In genomic region chr19:52661009-52661408, GRCm38 (mm10) we compare ENCODE assay signal across 28 mouse cellular contexts.
DNase-seq lines count a peak whose midpoint lies in the region; ATAC-seq and TF ChIP-seq lines count a peak whose summit lies in the region.
"Had no signal": no experiment of that assay in that cellular context is flagged by ENCODE, and none has a peak within 500 bp of the region (broad histone marks: within the 10 kb centered on the region; RNA-seq: fewer than 3 reads in every experiment).

No protein-coding gene starts in this region.

- H3K36me3 ChIP-seq in embryonic facial prominence, embryonic 11.5 days (replicated peaks; ENCODE audit: control insufficient read depth, insufficient read depth, low read depth, low read length) = no peaks in the 10 kb centered on the region
- H3K36me3 ChIP-seq in embryonic facial prominence, embryonic 10.5 days (replicated peaks) = no peaks in the 10 kb centered on the region
- H3K36me3 ChIP-seq in hindbrain, embryonic 16.5 days (ENCODE audit: control insufficient read depth, insufficient read depth, low read length) = no peaks in the 10 kb centered on the region
- no peaks in the 10 kb centered on the region for H3K36me3 ChIP-seq in hindbrain, embryonic 11.5 days (ENCODE audit: control insufficient read depth, insufficient read depth, low read length)
- no peaks in the 10 kb centered on the region for H3K36me3 ChIP-seq in midbrain, postnatal 0 days (ENCODE audit: insufficient read depth, low read length)
- no peaks in the 10 kb centered on the region for H3K36me3 ChIP-seq in midbrain, embryonic 15.5 days (replicated peaks)
- H3K36me3 ChIP-seq: embryonic facial prominence, embryonic 12.5 days; heart, embryonic 10.5 days; heart, embryonic 15.5 days; hindbrain, embryonic 15.5 days; limb, embryonic 13.5 days; lung, embryonic 15.5 days had no signal

- no peaks in the 10 kb centered on the region for H3K4me1 ChIP-seq in embryonic facial prominence, embryonic 11.5 days (ENCODE audit: control insufficient read depth, insufficient read depth, low read length)
- H3K4me1 ChIP-seq in embryonic facial prominence, embryonic 10.5 days = no peaks in the 10 kb centered on the region
- no peaks in the 10 kb centered on the region for H3K4me1 ChIP-seq in hindbrain, embryonic 16.5 days (ENCODE audit: control insufficient read depth, insufficient read depth, low read depth, low read length)
- H3K4me1 ChIP-seq in hindbrain, embryonic 11.5 days (replicated peaks; ENCODE audit: control insufficient read depth, insufficient read depth, low read length) = no peaks in the 10 kb centered on the region
- H3K4me1 ChIP-seq in midbrain, postnatal 0 days (ENCODE audit: insufficient read depth, low read length) = no peaks in the 10 kb centered on the region
- H3K4me1 ChIP-seq in midbrain, embryonic 15.5 days = no peaks in the 10 kb centered on the region
- H3K4me1 ChIP-seq: embryonic facial prominence, embryonic 12.5 days; heart, embryonic 10.5 days; heart, embryonic 15.5 days; hindbrain, embryonic 15.5 days; limb, embryonic 13.5 days; lung, embryonic 15.5 days had no signal

- no peak overlapping the region for H3K4me2 ChIP-seq in embryonic facial prominence, embryonic 11.5 days (ENCODE audit: low read depth, low read length)
- no peak overlapping the region for H3K4me2 ChIP-seq in hindbrain, embryonic 16.5 days (ENCODE audit: low read length)
- no peak overlapping the region for H3K4me2 ChIP-seq in hindbrain, embryonic 11.5 days (replicated peaks; ENCODE audit: low read depth, low read length)
- no peak overlapping the region for H3K4me2 ChIP-seq in midbrain, postnatal 0 days (ENCODE audit: low read depth, low read length, poor library complexity, severe bottlenecking)
- H3K4me2 ChIP-seq in midbrain, embryonic 15.5 days = no peak overlapping the region
- H3K4me2 ChIP-seq: embryonic facial prominence, embryonic 12.5 days; heart, embryonic 15.5 days; hindbrain, embryonic 15.5 days; limb, embryonic 13.5 days; liver, embryonic 11.5 days; lung, embryonic 15.5 days; midbrain, embryonic 11.5 days had no signal

- ATAC-seq in embryonic facial prominence, embryonic 11.5 days (replicated peaks; ENCODE audit: insufficient number of reproducible peaks, low FRiP score, low TSS enrichment, low read depth) = no peak
- 0 out of 2 replicates have a peak, but pooled peaks have one; percentile 30 for ATAC-seq in hindbrain, embryonic 16.5 days
- ATAC-seq in hindbrain, embryonic 11.5 days (ENCODE audit: low FRiP score) = no peak
- no peak for ATAC-seq in midbrain, postnatal 0 days (ENCODE audit: low FRiP score)
- ATAC-seq in midbrain, embryonic 15.5 days (replicated peaks) = no peak
- ATAC-seq: Patski had no signal

- no peak overlapping the region for H3K27ac ChIP-seq in embryonic facial prominence, embryonic 11.5 days (replicated peaks; ENCODE audit: low read depth, low read length)
- no peak overlapping the region for H3K27ac ChIP-seq in embryonic facial prominence, embryonic 10.5 days (replicated peaks)
- H3K27ac ChIP-seq in hindbrain, embryonic 16.5 days (ENCODE audit: low read depth, low read length) = no peak overlapping the region
- no peak overlapping the region for H3K27ac ChIP-seq in hindbrain, embryonic 11.5 days (ENCODE audit: low read depth, low read length)
- no peak overlapping the region for H3K27ac ChIP-seq in midbrain, postnatal 0 days (ENCODE audit: low read depth, low read length)
- H3K27ac ChIP-seq in midbrain, embryonic 15.5 days = no peak overlapping the region
- H3K27ac ChIP-seq: embryonic facial prominence, embryonic 12.5 days; heart, embryonic 10.5 days; heart, embryonic 15.5 days; hindbrain, embryonic 15.5 days; left cerebral cortex, adult 2 months; limb, embryonic 13.5 days; lung, embryonic 15.5 days; stomach, postnatal 0 days had no signal

- H3K9ac ChIP-seq in embryonic facial prominence, embryonic 11.5 days (replicated peaks; ENCODE audit: low read length) = no peak overlapping the region
- H3K9ac ChIP-seq in hindbrain, embryonic 16.5 days (ENCODE audit: low read depth, low read length) = no peak overlapping the region
- no peak overlapping the region for H3K9ac ChIP-seq in hindbrain, embryonic 11.5 days (ENCODE audit: low read depth, low read length)
- H3K9ac ChIP-seq in midbrain, postnatal 0 days (replicated peaks; ENCODE audit: low read length, poor library complexity, severe bottlenecking) = no peak overlapping the region
- H3K9ac ChIP-seq in midbrain, embryonic 15.5 days = no peak overlapping the region
- H3K9ac ChIP-seq: embryonic facial prominence, embryonic 12.5 days; heart, embryonic 15.5 days; hindbrain, embryonic 15.5 days; limb, embryonic 13.5 days; lung, embryonic 15.5 days had no signal

- H3K4me3 ChIP-seq in embryonic facial prominence, embryonic 11.5 days (ENCODE audit: low read depth, low read length) = no peak overlapping the region
- no peak overlapping the region for H3K4me3 ChIP-seq in embryonic facial prominence, embryonic 10.5 days
- no peak overlapping the region for H3K4me3 ChIP-seq in hindbrain, embryonic 16.5 days (ENCODE audit: low read length)
- no peak overlapping the region for H3K4me3 ChIP-seq in hindbrain, embryonic 11.5 days (ENCODE audit: low read depth, low read length)
- no peak overlapping the region for H3K4me3 ChIP-seq in midbrain, postnatal 0 days (ENCODE audit: low read depth, low read length)
- no peak overlapping the region for H3K4me3 ChIP-seq in midbrain, embryonic 15.5 days
- H3K4me3 ChIP-seq: embryonic facial prominence, embryonic 12.5 days; heart, embryonic 10.5 days; heart, embryonic 15.5 days; hindbrain, embryonic 15.5 days; left cerebral cortex, adult 2 months; limb, embryonic 13.5 days; lung, embryonic 15.5 days had no signal

- peak; percentile 32 for DNase-seq in embryonic facial prominence, embryonic 11.5 days (ENCODE audit: low spot score)
- DNase-seq in embryonic facial prominence, embryonic 10.5 days (ENCODE audit: low spot score) = no peak
- no peak for DNase-seq in hindbrain, embryonic 11.5 days (ENCODE audit: low spot score)
- peak; percentile 49 for DNase-seq in midbrain, postnatal 0 days (ENCODE audit: low spot score)
- DNase-seq in forelimb bud, embryonic 11.5 days (ENCODE audit: low read depth, low spot score) = peak; percentile 12
- DNase-seq in thymus, postnatal 0 days (ENCODE audit: low spot score) = no peak
- DNase-seq: adrenal gland, postnatal 14 days; cerebellum, adult 18-20 months; cerebellum, postnatal 25 days; gastrocnemius, postnatal 14 days; kidney, adult 11 months; kidney, postnatal 14 days; right cerebral cortex, postnatal 4 days; thymus, adult 18-20 months; thymus, postnatal 36 days had no signal

- TF ChIP-seq CTCF in midbrain, postnatal 0 days (IDR thresholded peaks at IDR 0.05) = peak; percentile 19; the same call in 1 of the 2 replicates

- 59% methylated on average over 5 of the region's 5 CpGs for WGBS in embryonic facial prominence, embryonic 11.5 days
- whole genome bisulfite sequencing in embryonic facial prominence, embryonic 10.5 days = 69% methylated on average over 5 of the region's 5 CpGs
- 56% methylated on average over 5 of the region's 5 CpGs for WGBS in hindbrain, embryonic 16.5 days
- 80% methylated on average over 5 of the region's 5 CpGs for WGBS in hindbrain, embryonic 11.5 days
- WGBS in midbrain, postnatal 0 days = 71% methylated on average over 5 of the region's 5 CpGs
- WGBS in midbrain, embryonic 15.5 days = 81% methylated on average over 5 of the region's 5 CpGs

- H3K9me3 ChIP-seq in embryonic facial prominence, embryonic 11.5 days (replicated peaks; ENCODE audit: control insufficient read depth, low read length) = no peaks in the 10 kb centered on the region
- no peaks in the 10 kb centered on the region for H3K9me3 ChIP-seq in embryonic facial prominence, embryonic 10.5 days
- H3K9me3 ChIP-seq in hindbrain, embryonic 16.5 days (ENCODE audit: control insufficient read depth, low read length) = no peaks in the 10 kb centered on the region
- H3K9me3 ChIP-seq in hindbrain, embryonic 11.5 days (ENCODE audit: control insufficient read depth, low read length) = no peaks in the 10 kb centered on the region
- no peaks in the 10 kb centered on the region for H3K9me3 ChIP-seq in midbrain, postnatal 0 days (ENCODE audit: low read length)
- H3K9me3 ChIP-seq in midbrain, embryonic 15.5 days = no peaks in the 10 kb centered on the region
- H3K9me3 ChIP-seq: embryonic facial prominence, embryonic 12.5 days; heart, embryonic 10.5 days; heart, embryonic 15.5 days; hindbrain, embryonic 15.5 days; limb, embryonic 13.5 days; lung, embryonic 15.5 days had no signal

- no peaks in the 10 kb centered on the region for H3K27me3 ChIP-seq in embryonic facial prominence, embryonic 11.5 days (ENCODE audit: control insufficient read depth, insufficient read depth, low read length)
- no peaks in the 10 kb centered on the region for H3K27me3 ChIP-seq in embryonic facial prominence, embryonic 10.5 days (replicated peaks; ENCODE audit: low read depth, poor library complexity, severe bottlenecking)
- H3K27me3 ChIP-seq in hindbrain, embryonic 16.5 days (replicated peaks; ENCODE audit: control insufficient read depth, insufficient read depth, low read length) = no peaks in the 10 kb centered on the region
- no peaks in the 10 kb centered on the region for H3K27me3 ChIP-seq in hindbrain, embryonic 11.5 days (ENCODE audit: control insufficient read depth, insufficient read depth, low read length)
- no peaks in the 10 kb centered on the region for H3K27me3 ChIP-seq in midbrain, postnatal 0 days (ENCODE audit: insufficient read depth, low read length)
- H3K27me3 ChIP-seq in midbrain, embryonic 15.5 days (replicated peaks) = no peaks in the 10 kb centered on the region
- H3K27me3 ChIP-seq: embryonic facial prominence, embryonic 12.5 days; heart, embryonic 15.5 days; hindbrain, embryonic 15.5 days; limb, embryonic 13.5 days; lung, embryonic 15.5 days had no signal

Comparison
In these comparisons a context has a peak if more than half of its experiments do, and no peak if none do; other contexts are left out.
1. DNase-seq: peak in embryonic facial prominence, embryonic 11.5 days (single experiment), midbrain, postnatal 0 days (single experiment) and forelimb bud, embryonic 11.5 days (single experiment); none in embryonic facial prominence, embryonic 10.5 days (single experiment), hindbrain, embryonic 11.5 days (single experiment) and thymus, postnatal 0 days (single experiment).